Mouse (Mus musculus) G1E (cell line): Measurements from ENCODE around the gene Mapkbp1. TPM values are rescaled to one million over a fixed set of nuclear protein-coding genes. Genes with fewer than 3 reads are reported as not detected.

ENCODE experiments used
- ATAC-seq: 2 replicates; pipeline ENCODE4 v1.8.0; 2016; ENCODE audit warnings: mild to moderate bottlenecking; ENCODE audit not compliant: insufficient number of reproducible peaks, poor library complexity, low FRiP score, severe bottlenecking; ENCODE audit errors: extremely low read depth
- DNase-seq: peaks from one replicate; pipeline ENCODE4 v3.0.0; 2012; ENCODE audit warnings: low spot score
- H3K27me3 ChIP-seq: 2 replicates; pipeline ENCODE4 v1.6.1; 2012; ENCODE audit warnings: mild to moderate bottlenecking, low read length, inconsistent platforms; ENCODE audit not compliant: insufficient read depth
- H3K36me3 ChIP-seq: replicated peaks from 2 replicates; pipeline ENCODE3; 2012; ENCODE audit warnings: mild to moderate bottlenecking, inconsistent platforms
- H3K4me1 ChIP-seq: 2 replicates; pipeline ENCODE4 v1.6.1; 2012; ENCODE audit warnings: low read depth, low read length, inconsistent platforms, mixed read lengths; ENCODE audit not compliant: insufficient read depth
- H3K4me3 ChIP-seq: 2 replicates; pipeline ENCODE4 v1.5.1; 2012; ENCODE audit warnings: low read depth, mild to moderate bottlenecking, inconsistent platforms, low read length, moderate library complexity, mixed read lengths
- H3K9me3 ChIP-seq: replicated peaks from 2 replicates; pipeline ENCODE4 v1.6.1; 2012; ENCODE audit warnings: inconsistent platforms
- CTCF ChIP-seq: IDR thresholded peaks from 2 replicates; pipeline ENCODE4 v1.5.1; 2012; ENCODE audit warnings: low read depth, low read length, inconsistent platforms, mixed read lengths
- GATA1 ChIP-seq: IDR thresholded peaks from 2 replicates; pipeline ENCODE4 v1.6.1; 2012; ENCODE audit warnings: borderline replicate concordance, low read length, inconsistent platforms, mixed read lengths
- GATA2 ChIP-seq: IDR thresholded peaks from 2 replicates; pipeline ENCODE4 v1.6.1; 2012; ENCODE audit warnings: low read depth, low read length, inconsistent platforms, borderline replicate concordance
- POLR2AphosphoS5 ChIP-seq: IDR thresholded peaks from 2 replicates; pipeline ENCODE4 v1.6.1; 2012; ENCODE audit warnings: low read depth, low read length, inconsistent platforms; ENCODE audit not compliant: insufficient replicate concordance
- TAL1 ChIP-seq: conservative IDR thresholded peaks from 2 replicates; pipeline ENCODE4 v1.6.1; 2012; ENCODE audit warnings: low read depth, low read length, inconsistent platforms, mixed read lengths
- polyA plus RNA-seq: library from polyadenylated mRNA; stranded (reverse); fragments of >175 nt; gene quantifications from 2 replicates; pipeline ENCODE4 v1.2.3, GENCODE M21; 2012
- total RNA-seq, 2 experiments: library from RNA; stranded (forward) in 1 of 2; stranded (reverse) in 1 of 2; fragments of 200-1000 nt in 1 of 2; fragments of >200 nt in 1 of 2; fragmentation: Nextera tagmentation in 1 of 2; gene quantifications; 2 replicates each; pipeline ENCODE4 v1.2.3; 2014 to 2017

Gene Mapkbp1
- 9.3 and 9.8 TPM in 2 replicates for total RNA-seq (2014; fragmentation: Nextera tagmentation)
- 3.7 and 3.9 TPM in 2 replicates for total RNA-seq (2017)
- 2.8 and 4.2 TPM in 2 replicates for polyA plus RNA-seq

- no peak for TF ChIP-seq TAL1
- no peak for TF ChIP-seq POLR2AphosphoS5
- no peak for TF ChIP-seq GATA1
- DNase-seq (no peak), ATAC-seq (no peak)
- Histone ChIP-seq H3K4me3 (peak within 1 kb of the TSS; percentile 85), H3K27me3 (no peaks in the 10 kb centered on the region), H3K36me3 (peaks cover 9% of the 10 kb centered on the region), H3K9me3 (no peaks in the 10 kb centered on the region), H3K4me1 (peaks cover 23% of the 10 kb centered on the region)
Observed at GRCm38 (mm10) chr2:119972537-119972879, at the start of gene Mapkbp1. TSS of gene Mapkbp1 (plus strand) at chr2:119972699.

- ATAC-seq (no peak), DNase-seq (peak; percentile 29)
- peak; percentile 54; the same call in 1 of the 2 replicates for TF ChIP-seq CTCF
- no peak for TF ChIP-seq TAL1
- TF ChIP-seq GATA1, result no peak
- no peak for TF ChIP-seq GATA2
- no peak for TF ChIP-seq POLR2AphosphoS5
- Histone ChIP-seq H3K4me1 (peaks cover 23% of the 10 kb centered on the region), H3K4me3 (no peak overlapping the region), H3K27me3 (no peaks in the 10 kb centered on the region), H3K9me3 (no peaks in the 10 kb centered on the region), H3K36me3 (peaks cover 17% of the 10 kb centered on the region)
Observed at GRCm38 (mm10) chr2:119970571-119970970, 1.9 kb upstream of the Mapkbp1 start.

GRCm38 (mm10) chr2:119971316-119971715 lies 1.2 kb upstream of the Mapkbp1 start:
- Histone ChIP-seq H3K9me3 (no peaks in the 10 kb centered on the region), H3K36me3 (peaks cover 11% of the 10 kb centered on the region), H3K27me3 (no peaks in the 10 kb centered on the region), H3K4me3 (no peak overlapping the region), H3K4me1 (peaks cover 23% of the 10 kb centered on the region)
- no peak for ATAC-seq
- TF ChIP-seq TAL1, result no peak
- no peak for TF ChIP-seq CTCF
- DNase-seq, result no peak

GRCm38 (mm10) chr2:119971837-119972536 lies 512 bp upstream of the Mapkbp1 start:
- H3K4me3 ChIP-seq, result peak overlapping the region; percentile 85
- H3K4me1 ChIP-seq, result peaks cover 23% of the 10 kb centered on the region
- ATAC-seq (peak; percentile 98), DNase-seq (peak; percentile 88)
- H3K36me3 ChIP-seq, result peaks cover 6% of the 10 kb centered on the region
- no peaks in the 10 kb centered on the region for H3K27me3 ChIP-seq
- H3K9me3 ChIP-seq, result no peaks in the 10 kb centered on the region
- no peak for TF ChIP-seq CTCF
- no peak for TF ChIP-seq GATA2
- no peak for TF ChIP-seq GATA1
- no peak for TF ChIP-seq POLR2AphosphoS5
- TF ChIP-seq TAL1, result no peak

- H3K36me3 ChIP-seq, result peaks cover 34% of the 10 kb centered on the region
- H3K9me3 ChIP-seq, result no peaks in the 10 kb centered on the region
- no peak for ATAC-seq
- no peak overlapping the region for H3K4me3 ChIP-seq
- TF ChIP-seq GATA1, result no peak
- TF ChIP-seq GATA2, result no peak
- TF ChIP-seq CTCF, result no peak
- no peak for TF ChIP-seq POLR2AphosphoS5
- no peak for TF ChIP-seq TAL1
- no peak for DNase-seq
- no peaks in the 10 kb centered on the region for H3K4me1 ChIP-seq
- no peaks in the 10 kb centered on the region for H3K27me3 ChIP-seq
Observed at GRCm38 (mm10) chr2:119980343-119980986, 8.0 kb downstream of the Mapkbp1 start.

GRCm38 (mm10) chr2:119981631-119982030 lies 9.1 kb downstream of the Mapkbp1 start:
- Histone ChIP-seq H3K4me1 (peaks cover 5% of the 10 kb centered on the region; the same call in 1 of the 2 replicates), H3K36me3 (peaks cover 39% of the 10 kb centered on the region), H3K27me3 (no peaks in the 10 kb centered on the region), H3K4me3 (no peak overlapping the region), H3K9me3 (no peaks in the 10 kb centered on the region)
- TF ChIP-seq GATA2 (no peak), GATA1 (no peak), CTCF (no peak), TAL1 (no peak), POLR2AphosphoS5 (no peak)
- no peak for ATAC-seq
- no peak for DNase-seq

GRCm38 (mm10) chr2:119985871-119986270 lies 13.4 kb downstream of the Mapkbp1 start:
- Histone ChIP-seq H3K9me3 (no peaks in the 10 kb centered on the region), H3K4me3 (no peak overlapping the region), H3K27me3 (no peaks in the 10 kb centered on the region), H3K36me3 (peaks cover 29% of the 10 kb centered on the region), H3K4me1 (peaks cover 9% of the 10 kb centered on the region; the same call in 1 of the 2 replicates)
- no peak for TF ChIP-seq GATA1
- no peak for TF ChIP-seq CTCF
- no peak for TF ChIP-seq GATA2
- no peak for TF ChIP-seq POLR2AphosphoS5
- TF ChIP-seq TAL1, result no peak
- no peak for DNase-seq
- ATAC-seq, result no peak
